Mouse (Mus musculus) midbrain, embryonic 16.5 days (tissue): ENCODE results near the gene Pde8a. TPM values are rescaled to one million over a fixed set of nuclear protein-coding genes. Genes with fewer than 3 reads are reported as not detected.
A peak's percentile ranks its signal among the peaks of the same experiment; 100 is the strongest.
"Not testable (repeated sequence)": the region's sequence is repeated elsewhere in the genome, so short reads cannot be mapped to it uniquely, and the experiment has no call there.

ENCODE experiments used
- ATAC-seq: fragments of 200-750 bp; cut with Nextera tagmentation; 2 replicates; pipeline ENCODE4 v1.8.0; 2017; ENCODE audit warnings: moderate TSS enrichment
- H3K27ac ChIP-seq: fragments of 300-500 bp; sonication (generic); 2 replicates; pipeline ENCODE4 v1.5.1; 2014; ENCODE audit warnings: mild to moderate bottlenecking, low read length, mixed read lengths
- H3K27me3 ChIP-seq: fragments of 300-500 bp; sonication (generic); 2 replicates; pipeline ENCODE4 v1.6.1; 2014; ENCODE audit warnings: low read depth, low read length, mixed read lengths; ENCODE audit not compliant: control insufficient read depth, insufficient read depth
- H3K36me3 ChIP-seq: fragments of 300-500 bp; sonication (generic); 2 replicates; pipeline ENCODE4 v1.6.1; 2014; ENCODE audit warnings: mild to moderate bottlenecking, low read length, moderate library complexity, mixed read lengths; ENCODE audit not compliant: control insufficient read depth, insufficient read depth
- H3K4me1 ChIP-seq: fragments of 300-500 bp; sonication (generic); 2 replicates; pipeline ENCODE4 v1.6.1; 2014; ENCODE audit warnings: mild to moderate bottlenecking, low read length, mixed read lengths; ENCODE audit not compliant: control insufficient read depth, insufficient read depth
- H3K4me2 ChIP-seq: fragments of 300-500 bp; sonication (generic); 2 replicates; pipeline ENCODE4 v1.6.1; 2014; ENCODE audit warnings: mild to moderate bottlenecking, low read length, mixed read lengths
- H3K4me3 ChIP-seq: fragments of 300-500 bp; sonication (generic); 2 replicates; pipeline ENCODE4 v1.5.1; 2014; ENCODE audit warnings: low read depth, mild to moderate bottlenecking, low read length, moderate library complexity, mixed read lengths
- H3K9ac ChIP-seq: fragments of 300-500 bp; sonication (generic); 2 replicates; pipeline ENCODE4 v1.6.1; 2014; ENCODE audit warnings: low read depth, low read length, mixed read lengths
- H3K9me3 ChIP-seq: fragments of 300-500 bp; sonication (generic); replicated peaks from 2 replicates; pipeline ENCODE4 v1.6.1; 2014; ENCODE audit warnings: mild to moderate bottlenecking, low read length, mixed read lengths; ENCODE audit not compliant: control insufficient read depth, poor library complexity, severe bottlenecking
- WGBS: fragments of 180-500 bp; shearing (Covaris S2); extraction: QIAGEN DNeasy Blood & Tissue Kit; methylation state at CpG from one replicate; pipeline ENCODE4 v1.1.7; 2014; 5-methylcytosine and 5-hydroxymethylcytosine counted together
- polyA plus RNA-seq: library from polyadenylated mRNA; unstranded; fragments of >200 nt; fragmentation: Nextera tagmentation; extraction: Ambion mirVana; gene quantifications from 2 replicates; pipeline ENCODE4 v1.2.1, GENCODE M21; 2015

Gene Pde8a
- polyA plus RNA-seq, 1 experiment from 2014 or later: 1.6 TPM

- H3K9me3 ChIP-seq: no peaks in the 10 kb centered on the region
- H3K27ac ChIP-seq: no peak overlapping the region
- no peak overlapping the region for H3K4me3 ChIP-seq
- no peaks in the 10 kb centered on the region for H3K36me3 ChIP-seq
- H3K9ac ChIP-seq: no peak overlapping the region
- H3K27me3 ChIP-seq: no peaks in the 10 kb centered on the region
- no peak for ATAC-seq
- WGBS: 76% methylated on average over 5 of the region's 5 CpGs
- H3K4me2 ChIP-seq: no peak overlapping the region
- no peaks in the 10 kb centered on the region for H3K4me1 ChIP-seq
Measured at GRCm38 (mm10) chr7:81199109-81199508, 14.3 kb upstream of the Pde8a start.

- ATAC-seq: no peak
- Histone ChIP-seq H3K36me3 (no peaks in the 10 kb centered on the region), H3K4me2 (no peak overlapping the region), H3K27ac (no peak overlapping the region), H3K4me1 (no peaks in the 10 kb centered on the region), H3K9me3 (no peaks in the 10 kb centered on the region), H3K9ac (no peak overlapping the region), H3K4me3 (no peak overlapping the region), H3K27me3 (no peaks in the 10 kb centered on the region)
- 67% methylated on average over 4 of the region's 4 CpGs for WGBS
Measured at GRCm38 (mm10) chr7:81199757-81200156, 13.6 kb upstream of the Pde8a start.

DNA sequence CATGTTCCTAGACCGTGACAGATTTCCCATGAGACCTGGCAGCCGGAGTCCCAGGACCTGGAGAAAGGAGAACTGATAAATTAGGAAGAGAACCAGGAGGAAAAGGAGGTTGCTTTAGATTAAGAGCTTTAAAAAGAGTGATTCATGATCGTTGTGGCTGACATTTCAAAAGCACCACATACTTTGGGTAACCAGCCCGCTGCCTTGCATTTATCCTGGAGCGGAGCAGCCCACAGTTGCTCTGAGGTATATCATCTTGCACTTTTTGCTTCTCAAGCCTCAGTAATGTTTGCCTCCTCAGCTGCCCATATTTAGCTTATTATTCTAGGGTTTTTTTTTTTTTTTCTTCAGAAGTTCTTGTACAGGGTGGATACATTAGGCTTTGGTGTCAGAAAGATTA is 11.0 kb upstream of the Pde8a start:
- Histone ChIP-seq H3K4me1 (no peaks in the 10 kb centered on the region), H3K9me3 (no peaks in the 10 kb centered on the region), H3K9ac (no peak overlapping the region), H3K27me3 (no peaks in the 10 kb centered on the region), H3K4me2 (no peak overlapping the region), H3K36me3 (no peaks in the 10 kb centered on the region), H3K4me3 (no peak overlapping the region), H3K27ac (no peak overlapping the region)
- WGBS: 53% methylated on average over 5 of the region's 5 CpGs
- no peak for ATAC-seq

- not testable (repeated sequence) for H3K27me3 ChIP-seq, ATAC-seq, H3K4me1 ChIP-seq, H3K9ac ChIP-seq, H3K4me2 ChIP-seq, H3K9me3 ChIP-seq, H3K36me3 ChIP-seq, H3K4me3 ChIP-seq, H3K27ac ChIP-seq
- WGBS: 92% methylated on average over 10 of the region's 10 CpGs
Measured at GRCm38 (mm10) chr7:81203576-81203975, 9.8 kb upstream of the Pde8a start.

GRCm38 (mm10) chr7:81208944-81209343 is 4.5 kb upstream of the Pde8a start:
- Histone ChIP-seq H3K27me3 (peaks cover 16% of the 10 kb centered on the region), H3K4me3 (no peak overlapping the region), H3K27ac (no peak overlapping the region), H3K36me3 (no peaks in the 10 kb centered on the region), H3K4me1 (peaks cover 6% of the 10 kb centered on the region; the same call in 1 of the 2 replicates), H3K4me2 (no peak overlapping the region), H3K9me3 (no peaks in the 10 kb centered on the region), H3K9ac (no peak overlapping the region)
- ATAC-seq: no peak
- 21% methylated on average over 6 of the region's 6 CpGs for WGBS

GRCm38 (mm10) chr7:81209979-81210685 is 3.3 kb upstream of the Pde8a start:
- 40% methylated on average over 12 of the region's 12 CpGs for WGBS
- Histone ChIP-seq H3K9me3 (no peaks in the 10 kb centered on the region), H3K4me3 (no peak overlapping the region), H3K4me1 (peaks cover 7% of the 10 kb centered on the region; the same call in 1 of the 2 replicates), H3K4me2 (no peak overlapping the region), H3K36me3 (no peaks in the 10 kb centered on the region), H3K27me3 (peaks cover 21% of the 10 kb centered on the region), H3K9ac (no peak overlapping the region), H3K27ac (no peak overlapping the region)
- no peak for ATAC-seq

DNA sequence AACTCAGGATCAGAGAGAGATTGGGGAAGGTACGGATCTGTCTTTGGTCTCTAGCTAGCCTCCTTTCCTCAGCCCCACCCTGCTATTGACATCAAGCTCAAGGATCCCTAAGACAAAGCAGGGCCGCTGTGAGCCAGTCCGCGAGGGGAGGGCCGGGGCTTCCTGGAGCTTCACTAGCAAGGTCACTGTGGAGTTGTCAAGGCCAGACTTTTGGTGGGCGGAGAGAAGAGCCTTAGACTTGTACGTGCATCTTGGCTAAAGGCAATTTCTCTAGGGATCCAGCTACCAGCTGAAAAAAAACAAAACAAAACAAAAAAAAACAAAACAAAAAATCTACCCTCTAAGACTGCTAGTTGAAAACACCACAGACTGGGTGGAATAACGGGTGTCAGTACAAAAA is 1.6 kb upstream of the Pde8a start:
- H3K9me3 ChIP-seq: no peaks in the 10 kb centered on the region
- peaks cover 33% of the 10 kb centered on the region for H3K27me3 ChIP-seq
- no peak overlapping the region for H3K27ac ChIP-seq
- no peaks in the 10 kb centered on the region for H3K36me3 ChIP-seq
- WGBS: 4% methylated on average over 8 of the region's 8 CpGs
- peaks cover 7% of the 10 kb centered on the region; the same call in 1 of the 2 replicates for H3K4me1 ChIP-seq
- no peak overlapping the region for H3K4me2 ChIP-seq
- ATAC-seq: no peak
- no peak overlapping the region for H3K4me3 ChIP-seq
- H3K9ac ChIP-seq: no peak overlapping the region

- Histone ChIP-seq H3K4me2 (peak overlapping the region; percentile 53), H3K27ac (peak overlapping the region; percentile 3; the same call in 1 of the 2 replicates), H3K27me3 (peaks cover 34% of the 10 kb centered on the region), H3K9me3 (no peaks in the 10 kb centered on the region), H3K36me3 (no peaks in the 10 kb centered on the region), H3K9ac (peak overlapping the region; percentile 20; the same call in 1 of the 2 replicates), H3K4me3 (peak overlapping the region; percentile 40), H3K4me1 (peaks cover 7% of the 10 kb centered on the region; the same call in 1 of the 2 replicates)
- under 1% methylated on average over 22 of the region's 22 CpGs for WGBS
- ATAC-seq: peak; percentile 49
Measured at GRCm38 (mm10) chr7:81212261-81212681, 1.1 kb upstream of the Pde8a start.

- Histone ChIP-seq H3K4me1 (peaks cover 7% of the 10 kb centered on the region; the same call in 1 of the 2 replicates), H3K4me3 (peak overlapping the region; percentile 40), H3K27me3 (peaks cover 34% of the 10 kb centered on the region), H3K9me3 (no peaks in the 10 kb centered on the region), H3K4me2 (peak overlapping the region; percentile 53), H3K9ac (peak overlapping the region; percentile 20; the same call in 1 of the 2 replicates), H3K36me3 (no peaks in the 10 kb centered on the region), H3K27ac (peak overlapping the region; percentile 3; the same call in 1 of the 2 replicates)
- under 1% methylated on average over 57 of the region's 57 CpGs for WGBS
- ATAC-seq: peak; percentile 90
Measured at GRCm38 (mm10) chr7:81212697-81213346, 574 bp upstream of the Pde8a start.
